In genomic region chr12:12938361-12938760, GRCm38 (mm10) we compare ENCODE assay signal across 7 mouse cellular contexts. TPM values are rescaled to one million over a fixed set of nuclear protein-coding genes. Genes with fewer than 3 reads are reported as not detected.
DNase-seq lines count a peak whose midpoint lies in the region; ATAC-seq and TF ChIP-seq lines count a peak whose summit lies in the region.

No protein-coding gene starts in this region.

- H3K36me3 ChIP-seq in ES-E14 (ENCODE audit: control insufficient read depth, insufficient read depth, low read length, poor library complexity, severe bottlenecking): peaks cover 43% of the 10 kb centered on the region
- H3K36me3 ChIP-seq in forebrain, embryonic 15.5 days: peaks cover 30% of the 10 kb centered on the region

- WGBS in forebrain, embryonic 15.5 days: under 1% methylated on average over 7 of the region's 7 CpGs

- in situ Hi-C loops in ES-E14 (cut with MboI; ENCODE audit: low sequenced_read_pairs in 2 of 2, unreplicated experiment in 2 of 2): loop anchor here in 1 of 2 experiments (10.0 kb wide), 1 partner anchor 154 kb away; no protein-coding TSS in a partner anchor

- H3K9me3 ChIP-seq in ES-E14 (ENCODE audit: control insufficient read depth, insufficient read depth, low read depth, low read length): no peaks in the 10 kb centered on the region
- H3K9me3 ChIP-seq in forebrain, embryonic 15.5 days: no peaks in the 10 kb centered on the region

- no peak for DNase-seq in ES-E14 (ENCODE audit: low read depth, low spot score)
- peak; percentile 28 to 71 for DNase-seq in adrenal gland, postnatal 36 days
- DNase-seq in heart, postnatal 10 days: peak; percentile 88
- DNase-seq in kidney, postnatal 4 days: peak; percentile 56 to 72
- peak; percentile 15 to 64 for DNase-seq in lung, adult 18-20 months
- DNase-seq in ovary, postnatal 14 days (ENCODE audit: low spot score): peak; percentile 50

- peak overlapping the region; percentile 77 for H3K4me2 ChIP-seq in forebrain, embryonic 15.5 days (replicated peaks)

- H3K4me1 ChIP-seq in ES-E14 (ENCODE audit: control insufficient read depth in 2 of 2, insufficient read depth in 2 of 2, low read length in 2 of 2, poor library complexity in 1 of 2): peaks cover 3 to 4% of the 10 kb centered on the region in 2 experiments; a peak in 3 of 4 replicates
- H3K4me1 ChIP-seq in forebrain, embryonic 15.5 days: peaks cover 23% of the 10 kb centered on the region

- H3K4me3 ChIP-seq in ES-E14 (ENCODE audit: insufficient read depth in 1 of 2, low read depth in 1 of 2, low read length in 2 of 2, poor library complexity in 1 of 2, severe bottlenecking in 1 of 2): peak overlapping the region; percentile 81 to 94
- peak overlapping the region; percentile 94 for H3K4me3 ChIP-seq in forebrain, embryonic 15.5 days

- intact Hi-C loops in heart, postnatal 10 days (cut with DNase I): loop anchor here (2.0 to 5.0 kb wide), 3 partner anchors 34 to 258 kb away; no protein-coding TSS in a partner anchor

- H3K27me3 ChIP-seq in forebrain, embryonic 15.5 days: no peaks in the 10 kb centered on the region

- ATAC-seq in forebrain, embryonic 15.5 days (replicated peaks): peak; percentile 4; the same call in 1 of the 2 replicates

- H3K27ac ChIP-seq in ES-E14 (ENCODE audit: insufficient read depth, low read depth, low read length, poor library complexity, severe bottlenecking): no peak overlapping the region; the same call in 1 of the 2 replicates
- H3K27ac ChIP-seq in forebrain, embryonic 15.5 days (replicated peaks): peak overlapping the region; percentile 99

- H3K9ac ChIP-seq in ES-E14 (ENCODE audit: insufficient read depth, low read depth, low read length, poor library complexity, severe bottlenecking): peak overlapping the region; percentile 72
- H3K9ac ChIP-seq in forebrain, embryonic 15.5 days (replicated peaks): peak overlapping the region; percentile 99

TF ChIP-seq in ES-E14, 5 proteins besides CTCF, POLR2A, EP300 and RAD21:
- TF ChIP-seq MAFK (IDR thresholded peaks at IDR 0.05; ENCODE audit: insufficient read depth, low read depth, low read length) (no peak), ZC3H11A (IDR thresholded peaks at IDR 0.05; ENCODE audit: borderline replicate concordance, low read depth, low read length) (no peak), HCFC1 (IDR thresholded peaks at IDR 0.05; ENCODE audit: borderline replicate concordance, insufficient read depth, low read length) (no peak), CHD2 (IDR thresholded peaks at IDR 0.05; ENCODE audit: low read depth, low read length) (no peak), ZNF384 (IDR thresholded peaks at IDR 0.05; ENCODE audit: low read depth, low read length) (no peak)

RNA-seq across cellular contexts. Expression of gene Mycn, which starts 3.4 kb away (rescaled TPM):
- total RNA-seq in ES-E14 (2012; rRNA removed): 76.8 and 110 TPM in 2 replicates
- 10 to 100 TPM in 1 of 2 experiments, 1 to 10 TPM in 1; 4.9 to 12.4 TPM for total RNA-seq in adrenal gland, postnatal 36 days (2021)
- 162 and 167 TPM in 2 replicates for polyA plus RNA-seq in forebrain, embryonic 15.5 days (2015; fragmentation: Nextera tagmentation; extraction: Ambion mirVana)
- total RNA-seq in heart, postnatal 10 days (2021): 10 to 100 TPM; 11.7 to 14.5 TPM
